Mouse (Mus musculus) intestine, embryonic 14.5 days (tissue): ENCODE measurements around the gene Nme2. TPM values are rescaled to one million over a fixed set of nuclear protein-coding genes. Genes with fewer than 3 reads are reported as not detected.

ENCODE experiments used
- ATAC-seq: fragments of 200-750 bp; cut with Nextera tagmentation; replicated peaks from 2 replicates; pipeline ENCODE4 v1.8.0; 2017; ENCODE audit warnings: low read depth, moderate number of reproducible peaks, moderate TSS enrichment, moderate library complexity; ENCODE audit not compliant: low FRiP score, low TSS enrichment
- DNase-seq: peaks from one replicate; pipeline ENCODE4 v3.0.0-alpha.2; 2018; ENCODE audit warnings: low spot score
- H3K27ac ChIP-seq: fragments of 300-500 bp; sonication (generic); 2 replicates; pipeline ENCODE4 v1.5.1; 2014; ENCODE audit warnings: low read depth, mild to moderate bottlenecking, control low read depth
- H3K27me3 ChIP-seq: fragments of 300-500 bp; sonication (generic); replicated peaks from 2 replicates; pipeline ENCODE4 v1.6.1; 2014; ENCODE audit warnings: low read length, control low read depth; ENCODE audit not compliant: control insufficient read depth, insufficient read depth
- H3K36me3 ChIP-seq: fragments of 300-500 bp; sonication (generic); 2 replicates; pipeline ENCODE4 v1.6.1; 2014; ENCODE audit warnings: low read length, control low read depth; ENCODE audit not compliant: control insufficient read depth, insufficient read depth
- H3K4me1 ChIP-seq: fragments of 300-500 bp; sonication (generic); replicated peaks from 2 replicates; pipeline ENCODE4 v1.6.1; 2014; ENCODE audit warnings: low read length, control low read depth, mixed read lengths; ENCODE audit not compliant: control insufficient read depth, insufficient read depth
- H3K4me2 ChIP-seq: fragments of 300-500 bp; sonication (generic); 2 replicates; pipeline ENCODE4 v1.6.1; 2014; ENCODE audit warnings: low read length
- H3K4me3 ChIP-seq: fragments of 300-500 bp; sonication (generic); 2 replicates; pipeline ENCODE4 v1.5.1; 2014; ENCODE audit warnings: low read depth, low read length, control low read depth, mixed read lengths
- H3K9ac ChIP-seq: fragments of 300-500 bp; sonication (generic); 2 replicates; pipeline ENCODE4 v1.6.1; 2014; ENCODE audit warnings: mild to moderate bottlenecking, low read length
- H3K9me3 ChIP-seq: fragments of 300-500 bp; sonication (generic); 2 replicates; pipeline ENCODE4 v1.6.1; 2016; ENCODE audit warnings: low read length, control low read depth; ENCODE audit not compliant: control insufficient read depth
- WGBS: fragments of 180-500 bp; shearing (Covaris S2); extraction: QIAGEN DNeasy Blood & Tissue Kit; methylation state at CpG from one replicate; pipeline ENCODE4 v1.1.7; 2014; 5-methylcytosine and 5-hydroxymethylcytosine counted together
- polyA plus RNA-seq: library from polyadenylated mRNA; unstranded; fragments of >200 nt; fragmentation: Nextera tagmentation; extraction: Ambion mirVana; gene quantifications from 2 replicates; pipeline ENCODE4 v1.2.1, GENCODE M21; 2014

Nme2 gene
- polyA plus RNA-seq, 1 experiment from 2014 or later = 270 TPM

DNA sequence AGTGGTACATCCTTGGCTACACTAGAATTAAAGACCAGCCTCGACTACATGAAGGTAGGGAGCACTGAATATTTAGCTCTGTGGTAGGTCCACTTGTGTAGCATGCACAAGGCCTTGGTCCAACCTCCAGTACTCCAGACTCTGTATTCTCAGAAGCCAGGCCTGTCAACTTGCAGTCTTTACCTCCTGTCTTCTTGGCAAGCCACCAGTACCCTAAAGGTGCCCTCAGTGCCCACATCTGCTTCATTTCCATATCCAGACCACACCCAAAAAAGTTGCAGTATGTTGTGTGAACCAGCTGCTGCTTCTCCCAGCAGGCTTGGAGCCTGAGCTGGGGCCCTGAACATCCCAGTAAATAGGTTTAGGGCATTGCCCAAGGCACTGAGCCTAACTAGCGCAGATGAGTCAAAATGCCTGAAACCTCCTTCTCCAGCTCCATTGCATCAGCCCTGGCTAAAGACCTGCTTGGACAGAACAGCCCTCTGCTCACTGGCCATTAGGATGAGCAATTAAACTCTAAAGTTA, 1.0 kb upstream of the Nme2 start:
- DNase-seq (no peak), ATAC-seq (no peak)
- peaks cover 63% of the 10 kb centered on the region for H3K36me3 ChIP-seq
- no peaks in the 10 kb centered on the region for H3K27me3 ChIP-seq
- H3K9ac ChIP-seq = no peak overlapping the region
- 75% methylated on average over 2 of the region's 2 CpGs for WGBS
- H3K4me2 ChIP-seq = no peak overlapping the region
- no peak overlapping the region for H3K4me3 ChIP-seq
- peaks cover 21% of the 10 kb centered on the region for H3K4me1 ChIP-seq
- H3K27ac ChIP-seq = no peak overlapping the region
- no peaks in the 10 kb centered on the region for H3K9me3 ChIP-seq

DNA sequence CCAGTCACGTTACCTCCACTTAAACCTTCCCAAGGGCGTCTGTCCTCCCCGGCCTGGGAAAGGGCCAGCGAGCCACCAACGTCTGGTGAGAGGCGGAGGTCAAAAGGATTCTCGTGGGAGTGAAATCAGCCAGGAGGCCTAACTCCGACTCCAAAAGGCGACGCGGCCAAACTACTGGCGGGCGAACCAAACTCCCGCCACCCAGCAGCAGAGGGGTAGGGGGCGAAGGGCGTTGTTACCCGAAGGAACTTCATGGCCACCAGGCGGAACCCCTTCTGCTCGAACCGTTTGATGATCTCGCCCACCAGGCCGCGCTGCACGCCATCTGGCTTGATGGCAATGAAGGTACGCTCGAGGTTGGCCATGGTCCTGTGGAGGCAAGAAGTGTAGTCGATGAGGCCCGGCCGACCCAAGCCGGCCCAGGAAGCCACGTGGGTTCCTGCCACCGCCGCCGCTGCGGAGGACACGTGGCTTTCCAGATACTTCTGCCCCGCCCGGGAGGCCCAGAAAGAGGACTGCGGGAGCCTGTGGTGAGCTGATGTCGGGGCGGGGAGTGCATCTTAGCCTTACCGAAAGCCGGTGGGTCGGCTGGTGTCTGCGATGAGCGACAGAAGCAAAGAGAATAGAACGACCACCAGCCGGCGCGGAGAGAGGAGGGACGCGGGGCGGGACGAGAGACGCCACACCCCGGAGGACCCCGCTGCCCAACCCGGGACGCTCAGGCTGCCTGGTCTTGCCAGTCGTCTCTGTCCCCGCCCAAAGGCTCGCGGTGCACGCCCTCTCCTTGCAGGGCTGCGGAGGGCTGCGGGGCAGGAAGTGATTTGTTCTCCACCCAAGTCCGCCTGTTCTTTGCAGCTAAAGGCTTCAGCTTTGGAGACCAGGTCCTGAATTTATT, 556 bp downstream of the Nme2 start:
- Histone ChIP-seq H3K9ac (peak overlapping the region; percentile 72), H3K36me3 (peaks cover 64% of the 10 kb centered on the region), H3K27ac (peak overlapping the region; percentile 90), H3K27me3 (no peaks in the 10 kb centered on the region), H3K4me3 (peak overlapping the region; percentile 61), H3K4me1 (peaks cover 21% of the 10 kb centered on the region), H3K4me2 (peak overlapping the region; percentile 78), H3K9me3 (no peaks in the 10 kb centered on the region)
- under 1% methylated on average over 67 of the region's 67 CpGs for WGBS
- ATAC-seq = peak; percentile 96
- DNase-seq = peak; percentile 95

DNA sequence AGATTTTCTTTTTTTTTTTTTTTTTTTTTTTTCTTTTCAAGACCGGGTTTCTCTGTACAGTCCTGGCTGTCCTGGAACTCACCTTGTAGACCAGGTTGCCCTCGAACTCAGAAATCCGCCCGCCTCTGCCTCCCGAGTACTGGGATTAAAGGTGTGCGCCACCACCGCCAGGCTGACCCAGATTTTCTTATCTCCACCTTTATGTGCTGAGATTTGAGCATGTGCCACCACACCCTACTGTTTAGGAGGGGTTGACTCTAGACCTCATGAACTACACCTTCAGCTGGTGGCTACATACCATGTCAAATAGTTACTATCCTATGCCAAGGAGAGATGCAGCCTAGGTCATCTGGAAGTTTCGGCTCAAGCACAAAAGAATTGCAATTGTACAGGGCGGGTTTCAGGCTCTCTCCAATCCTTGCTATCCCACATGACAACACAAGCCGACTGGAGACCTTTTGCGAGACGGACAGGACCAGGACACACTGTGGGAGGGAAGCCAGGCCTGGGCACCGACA, 1.3 kb downstream of the Nme2 start:
- Histone ChIP-seq H3K4me3 (peak overlapping the region; percentile 61), H3K36me3 (peaks cover 64% of the 10 kb centered on the region), H3K9ac (peak overlapping the region; percentile 72), H3K4me1 (peaks cover 21% of the 10 kb centered on the region), H3K27me3 (no peaks in the 10 kb centered on the region), H3K9me3 (no peaks in the 10 kb centered on the region), H3K4me2 (peak overlapping the region; percentile 78), H3K27ac (peak overlapping the region; percentile 90)
- DNase-seq (peak; percentile 79), ATAC-seq (peak; percentile 7; the same call in 1 of the 2 replicates)
- WGBS = 43% methylated on average over 13 of the region's 13 CpGs

DNA sequence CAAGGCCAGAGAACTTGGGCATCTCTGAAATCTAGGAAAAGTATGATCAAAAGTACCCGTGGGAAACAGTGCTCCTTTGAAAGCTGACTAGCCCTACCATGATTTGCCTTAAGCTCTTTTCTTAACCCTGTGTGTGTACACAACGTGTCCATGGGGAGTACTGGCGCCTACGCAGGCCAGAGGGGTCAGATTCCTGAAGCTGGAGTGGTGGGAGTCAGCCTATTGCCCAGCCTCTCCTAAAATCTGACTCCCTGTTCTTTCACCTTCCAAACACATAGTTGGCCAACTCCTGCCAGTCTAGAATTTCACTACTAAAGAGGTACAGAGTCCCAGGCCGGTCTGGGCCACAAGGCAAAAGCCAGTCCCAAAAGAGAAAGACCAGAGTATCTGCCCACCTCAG, 3.7 kb downstream of the Nme2 start:
- WGBS = 71% methylated on average over 5 of the region's 5 CpGs
- no peaks in the 10 kb centered on the region for H3K9me3 ChIP-seq
- H3K36me3 ChIP-seq = peaks cover 54% of the 10 kb centered on the region
- H3K4me1 ChIP-seq = peaks cover 21% of the 10 kb centered on the region
- no peak for ATAC-seq
- DNase-seq = no peak
- H3K27ac ChIP-seq = no peak overlapping the region
- no peaks in the 10 kb centered on the region for H3K27me3 ChIP-seq
- no peak overlapping the region for H3K4me2 ChIP-seq
- no peak overlapping the region for H3K4me3 ChIP-seq
- no peak overlapping the region for H3K9ac ChIP-seq

DNA sequence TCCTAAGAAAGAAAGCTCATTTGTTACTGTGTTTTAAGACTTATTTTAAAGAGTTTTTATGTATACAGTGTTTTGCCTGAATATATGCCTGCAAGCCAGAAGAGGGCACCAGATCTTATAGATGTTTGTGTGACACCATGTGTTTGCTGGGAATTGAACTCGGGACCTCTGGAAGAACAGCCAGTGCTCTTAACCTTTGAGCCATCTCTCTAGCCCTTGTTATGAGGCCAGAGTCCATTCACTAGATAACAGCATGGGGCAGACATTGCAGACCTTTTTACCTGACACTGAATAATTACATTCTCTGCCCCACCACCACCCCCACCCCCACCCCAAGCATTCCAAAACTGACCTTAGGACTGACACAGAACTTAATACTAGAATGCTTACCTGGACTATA, 6.0 kb downstream of the Nme2 start:
- Histone ChIP-seq H3K4me2 (no peak overlapping the region), H3K27me3 (no peaks in the 10 kb centered on the region), H3K4me1 (peaks cover 14% of the 10 kb centered on the region; the same call in 1 of the 2 replicates), H3K4me3 (no peak overlapping the region), H3K9ac (no peak overlapping the region), H3K9me3 (no peaks in the 10 kb centered on the region), H3K36me3 (peaks cover 64% of the 10 kb centered on the region), H3K27ac (no peak overlapping the region)
- WGBS = 92% methylated on average over 1 of the region's 1 CpGs
- no peak for ATAC-seq
- no peak for DNase-seq

DNA sequence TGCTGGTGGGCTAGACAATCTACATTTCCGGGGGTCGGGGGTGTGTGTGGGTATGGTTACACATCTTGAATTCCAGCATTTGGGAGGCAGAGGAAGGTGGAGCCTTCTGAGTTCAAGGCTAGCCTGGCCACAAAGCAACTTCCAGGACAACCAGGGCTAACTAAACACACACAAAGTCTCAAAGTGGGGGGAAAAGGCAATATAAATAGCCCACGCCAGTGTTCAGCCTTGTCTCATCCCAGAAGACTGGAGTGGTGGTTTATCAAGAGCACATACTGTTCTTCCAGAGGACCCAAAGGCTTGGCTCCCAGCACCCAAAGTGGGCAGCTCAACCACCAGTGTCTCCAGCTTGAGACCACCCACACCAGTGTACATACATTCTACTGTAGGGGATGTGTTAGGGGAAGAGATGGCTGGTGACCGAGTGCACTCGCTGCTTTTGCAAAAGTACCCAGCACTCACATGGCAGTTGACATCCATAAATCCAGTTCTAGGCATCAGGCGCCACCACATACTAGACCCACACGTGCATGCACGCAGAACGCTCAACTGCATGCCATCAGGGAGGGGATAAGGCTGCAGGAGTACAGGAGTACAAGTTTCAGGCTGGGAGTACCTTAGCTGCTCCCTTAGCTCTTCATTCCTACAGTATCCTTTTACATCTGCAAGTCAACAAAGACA, 7.0 kb downstream of the Nme2 start:
- H3K4me1 ChIP-seq = 0 out of 2 replicates have a peak, but pooled peaks cover 9% of the 10 kb centered on the region
- WGBS = 91% methylated on average over 9 of the region's 9 CpGs
- DNase-seq (no peak), ATAC-seq (no peak)
- no peak overlapping the region for H3K4me3 ChIP-seq
- no peak overlapping the region for H3K4me2 ChIP-seq
- H3K36me3 ChIP-seq = peaks cover 69% of the 10 kb centered on the region
- no peaks in the 10 kb centered on the region for H3K27me3 ChIP-seq
- H3K9me3 ChIP-seq = no peaks in the 10 kb centered on the region
- no peak overlapping the region for H3K9ac ChIP-seq
- no peak overlapping the region for H3K27ac ChIP-seq

DNA sequence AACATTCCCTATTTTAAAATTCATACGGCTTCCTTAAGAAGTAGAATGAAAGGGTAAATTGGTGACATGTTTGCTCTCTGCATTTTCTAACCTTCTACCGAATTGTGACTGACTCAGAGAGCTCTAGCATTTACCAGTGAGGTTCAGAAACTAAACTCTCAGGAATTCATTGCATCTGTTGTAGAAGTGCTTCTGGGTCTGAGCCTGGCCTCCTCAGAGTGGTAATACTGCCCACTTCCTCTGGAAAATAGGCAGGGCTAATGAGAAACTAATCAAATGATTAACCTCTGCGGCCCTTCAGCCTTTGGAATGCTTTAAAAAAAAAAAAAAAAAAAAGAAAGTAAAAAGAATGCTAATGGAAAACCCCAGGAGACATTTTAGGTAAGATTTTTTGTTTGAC, 11.1 kb downstream of the Nme2 start:
- H3K4me2 ChIP-seq = no peak overlapping the region
- no peak overlapping the region for H3K9ac ChIP-seq
- no peak overlapping the region for H3K27ac ChIP-seq
- ATAC-seq = no peak
- no peak overlapping the region for H3K4me3 ChIP-seq
- no peaks in the 10 kb centered on the region for H3K9me3 ChIP-seq
- DNase-seq = no peak
- no peaks in the 10 kb centered on the region for H3K4me1 ChIP-seq
- 82% methylated on average over 3 of the region's 3 CpGs for WGBS
- no peaks in the 10 kb centered on the region for H3K27me3 ChIP-seq
- H3K36me3 ChIP-seq = peaks cover 49% of the 10 kb centered on the region

DNA sequence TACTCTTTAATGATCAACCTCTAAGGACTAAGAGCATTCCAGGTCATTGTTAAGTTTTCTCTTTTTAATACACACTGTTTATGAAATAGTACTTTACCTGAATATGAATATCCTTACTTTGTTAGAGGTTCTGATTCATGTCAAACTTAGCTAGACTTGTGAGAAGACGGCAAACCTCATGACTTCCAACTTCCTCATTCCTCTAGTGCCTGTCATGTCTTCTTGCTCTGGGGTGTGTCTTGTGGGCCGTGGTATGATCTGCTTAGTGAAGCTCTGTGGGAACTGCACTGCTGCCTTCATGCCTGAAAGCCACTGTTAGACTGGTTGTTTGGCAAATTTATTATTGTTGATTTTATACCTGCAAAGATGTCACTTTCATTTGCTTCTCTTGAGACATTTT, 15.2 kb downstream of the Nme2 start:
- H3K27me3 ChIP-seq = no peaks in the 10 kb centered on the region
- WGBS = 57% methylated on average over 2 of the region's 2 CpGs
- DNase-seq (no peak), ATAC-seq (no peak)
- no peak overlapping the region for H3K4me3 ChIP-seq
- no peaks in the 10 kb centered on the region for H3K9me3 ChIP-seq
- H3K4me1 ChIP-seq = no peaks in the 10 kb centered on the region
- no peak overlapping the region for H3K27ac ChIP-seq
- H3K4me2 ChIP-seq = no peak overlapping the region
- H3K9ac ChIP-seq = no peak overlapping the region
- peaks cover 63% of the 10 kb centered on the region for H3K36me3 ChIP-seq
